Mouse (Mus musculus) ES-E14 (cell line): Measurements from ENCODE around the gene Tmem127.

Source experiments
- CHD2 ChIP-seq: IDR thresholded peaks from 2 replicates; pipeline ENCODE4 v1.6.1; 2014; ENCODE audit warnings: mild to moderate bottlenecking, low read depth, low read length, inconsistent platforms
- HCFC1 ChIP-seq: IDR thresholded peaks from 2 replicates; pipeline ENCODE4 v1.6.1; 2012; ENCODE audit warnings: low read length, inconsistent platforms, borderline replicate concordance; ENCODE audit not compliant: insufficient read depth
- MAFK ChIP-seq: IDR thresholded peaks from 2 replicates; pipeline ENCODE4 v1.6.1; 2014; ENCODE audit warnings: mild to moderate bottlenecking, low read depth, low read length, inconsistent platforms; ENCODE audit not compliant: insufficient read depth
- ZNF384 ChIP-seq: IDR thresholded peaks from 2 replicates; pipeline ENCODE4 v1.6.1; 2012; ENCODE audit warnings: low read depth, low read length, inconsistent platforms

DNA sequence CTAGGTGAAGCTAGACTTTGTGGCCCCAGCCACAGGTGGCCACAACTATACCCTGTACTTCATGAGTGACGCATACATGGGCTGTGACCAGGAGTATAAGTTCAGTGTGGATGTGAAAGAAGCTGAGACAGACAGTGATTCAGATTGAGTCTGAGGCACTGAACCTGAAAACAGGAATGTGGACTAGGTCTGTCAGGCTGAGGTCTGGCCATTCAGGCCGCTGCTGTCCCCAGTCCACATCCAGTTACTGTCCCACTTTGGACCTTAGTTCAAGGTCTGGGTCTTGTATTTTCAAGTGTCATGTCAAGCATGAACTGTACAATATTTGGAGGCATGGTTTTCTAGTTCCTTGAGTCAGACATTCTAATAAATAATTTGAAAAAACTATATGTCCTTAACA, 7.6 kb upstream of the Tmem127 start:
- TF ChIP-seq CHD2 (no peak), ZNF384 (no peak), HCFC1 (no peak), MAFK (no peak)
